Mouse (Mus musculus) Patski (cell line): ENCODE results near the gene Trim16. TPM values are rescaled to one million over a fixed set of nuclear protein-coding genes. Genes with fewer than 3 reads are reported as not detected.

Experiments
- ATAC-seq: fragments of 100-300 bp; one replicate; pipeline ENCODE4 v1.8.0; 2021
- CTCF ChIA-PET: fragments of 350-600 bp; sonication (Branson Sonifier 250); formaldehyde crosslinking; loops from one replicate; lab custom pipeline; 2022; ENCODE audit warnings: inconsistent platforms; lab: Charles Lee
- POLR2A ChIA-PET: fragments of 350-600 bp; sonication (Branson Sonifier 250); formaldehyde crosslinking; loops from one replicate; lab custom pipeline; 2022; ENCODE audit warnings: antibody characterized with exemption, inconsistent platforms; lab: Charles Lee
- DNase-seq: peaks from one replicate; pipeline ENCODE4 v3.0.0-alpha.2; 2011; ENCODE audit warnings: low read depth, low spot score
- H3K27me3 ChIP-seq: fragments of 371-371 bp; one replicate; pipeline ENCODE4 v1.5.1; 2021
- CTCF ChIP-seq: fragments of 100-300 bp; IDR thresholded peaks from one replicate; pipeline ENCODE4 v1.5.1; 2021
- in situ Hi-C: fragments of 300-500 bp; cut with MboI; formaldehyde crosslinking; loops from 3 replicates; pipeline ENCODE4 v1.11.1; 2018; ENCODE audit warnings: low pct_unique_long_range_greater_than_20kb, mixed read lengths
- polyA plus RNA-seq: library from polyadenylated mRNA; unstranded; gene quantifications from one replicate; pipeline ENCODE4 v1.2.3, GENCODE M21; 2021

Trim16 gene
- polyA plus RNA-seq, 1 experiment from 2014 or later, result 2.8 TPM

- POLR2A ChIA-PET, result no interaction called here
- ATAC-seq, result no peak
- no peak for TF ChIP-seq CTCF
- peaks cover 5% of the 10 kb centered on the region for H3K27me3 ChIP-seq
- CTCF ChIA-PET, result no interaction called here
- no peak for DNase-seq
- in situ Hi-C loops, result no loop called here
Measured at GRCm38 (mm10) chr11:62866685-62867084, 46.7 kb downstream of the Trim16 start.

DNA sequence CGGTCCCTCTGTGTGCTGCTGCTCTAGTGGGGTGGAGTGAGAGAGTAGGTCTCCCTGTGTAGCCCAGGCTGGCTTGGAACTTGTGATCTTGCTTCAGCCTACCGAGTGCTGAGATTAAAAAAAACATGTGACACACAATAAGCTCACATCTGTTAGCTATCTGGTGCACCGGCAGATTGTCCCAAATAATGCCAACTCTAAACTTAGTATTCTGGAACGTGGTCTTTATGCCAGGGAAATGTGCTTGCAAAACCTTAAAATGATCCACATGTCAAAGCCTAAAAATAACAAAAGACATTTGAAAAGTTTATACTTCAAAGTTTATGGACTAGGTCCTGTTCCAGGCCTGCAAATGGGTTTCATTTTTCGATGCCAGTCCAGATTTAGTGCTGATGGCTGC, 49.2 kb downstream of the Trim16 start:
- in situ Hi-C loops, result no loop called here
- ATAC-seq, result no peak
- H3K27me3 ChIP-seq, result no peaks in the 10 kb centered on the region
- ChIA-PET POLR2A (no interaction called here), CTCF (no interaction called here)
- no peak for DNase-seq
- TF ChIP-seq CTCF, result no peak

- in situ Hi-C loops, result no loop called here
- ChIA-PET POLR2A (no interaction called here), CTCF (interaction anchor here (0.7 kb wide), 1 partner anchor 307 kb away, joined by 4 read pairs; no protein-coding TSS in a partner anchor)
- no peaks in the 10 kb centered on the region for H3K27me3 ChIP-seq
- DNase-seq, result no peak
- no peak for TF ChIP-seq CTCF
- no peak for ATAC-seq
Measured at GRCm38 (mm10) chr11:62869715-62870371, 49.8 kb downstream of the Trim16 start.

- ATAC-seq (no peak), DNase-seq (no peak)
- no peaks in the 10 kb centered on the region for H3K27me3 ChIP-seq
- no peak for TF ChIP-seq CTCF
- ChIA-PET CTCF (no interaction called here), POLR2A (no interaction called here)
- in situ Hi-C loops, result no loop called here
Measured at GRCm38 (mm10) chr11:62873479-62873878, 53.4 kb downstream of the Trim16 start.

GRCm38 (mm10) chr11:62875696-62876095, 55.7 kb downstream of the Trim16 start:
- H3K27me3 ChIP-seq, result no peaks in the 10 kb centered on the region
- no peak for TF ChIP-seq CTCF
- in situ Hi-C loops, result no loop called here
- ATAC-seq, result no peak
- ChIA-PET POLR2A (no interaction called here), CTCF (interaction anchor here (1.0 to 1.3 kb wide), 2 partner anchors 119 to 131 kb away, joined by 4 to 5 read pairs; no protein-coding TSS in a partner anchor)
- no peak for DNase-seq

- in situ Hi-C loops, result no loop called here
- DNase-seq (no peak), ATAC-seq (no peak)
- no peak for TF ChIP-seq CTCF
- CTCF ChIA-PET, result interaction anchor here (1.3 kb wide), 1 partner anchor 132 kb away, joined by 5 read pairs; no protein-coding TSS in a partner anchor
- POLR2A ChIA-PET, result no interaction called here
- H3K27me3 ChIP-seq, result no peaks in the 10 kb centered on the region
Measured at GRCm38 (mm10) chr11:62876445-62876844, 56.4 kb downstream of the Trim16 start.

- ChIA-PET CTCF (no interaction called here), POLR2A (no interaction called here)
- in situ Hi-C loops, result no loop called here
- no peak for TF ChIP-seq CTCF
- DNase-seq (no peak), ATAC-seq (no peak)
- no peaks in the 10 kb centered on the region for H3K27me3 ChIP-seq
Measured at GRCm38 (mm10) chr11:62877391-62877790, 57.4 kb downstream of the Trim16 start.

DNA sequence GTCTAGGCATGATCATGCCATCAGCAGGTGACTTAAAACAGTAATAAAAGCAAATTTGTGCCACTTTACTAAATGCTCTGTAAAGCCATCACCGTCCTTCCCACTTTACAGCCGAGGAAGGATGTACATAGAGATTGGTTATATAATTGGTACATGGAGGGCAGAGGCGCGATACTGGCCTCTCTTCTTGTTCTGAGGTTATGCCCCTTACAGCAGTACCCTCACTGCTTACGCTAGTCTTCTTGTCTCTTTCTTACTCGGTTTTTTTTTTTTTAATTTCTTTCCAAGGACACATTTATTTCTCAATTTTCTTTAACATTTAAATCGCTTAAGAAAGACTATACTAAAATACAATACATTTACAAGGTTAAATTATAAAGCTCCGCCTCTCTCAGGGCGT, 58.7 kb downstream of the Trim16 start:
- POLR2A ChIA-PET, result interaction anchor here (0.6 kb wide), 1 partner anchor 334 kb away, joined by 4 read pairs; no protein-coding TSS in a partner anchor
- TF ChIP-seq CTCF, result no peak
- in situ Hi-C loops, result no loop called here
- CTCF ChIA-PET, result interaction anchor here (1.3 kb wide), 1 partner anchor 134 kb away, joined by 3 read pairs; no protein-coding TSS in a partner anchor
- ATAC-seq (no peak), DNase-seq (no peak)
- no peaks in the 10 kb centered on the region for H3K27me3 ChIP-seq

DNA sequence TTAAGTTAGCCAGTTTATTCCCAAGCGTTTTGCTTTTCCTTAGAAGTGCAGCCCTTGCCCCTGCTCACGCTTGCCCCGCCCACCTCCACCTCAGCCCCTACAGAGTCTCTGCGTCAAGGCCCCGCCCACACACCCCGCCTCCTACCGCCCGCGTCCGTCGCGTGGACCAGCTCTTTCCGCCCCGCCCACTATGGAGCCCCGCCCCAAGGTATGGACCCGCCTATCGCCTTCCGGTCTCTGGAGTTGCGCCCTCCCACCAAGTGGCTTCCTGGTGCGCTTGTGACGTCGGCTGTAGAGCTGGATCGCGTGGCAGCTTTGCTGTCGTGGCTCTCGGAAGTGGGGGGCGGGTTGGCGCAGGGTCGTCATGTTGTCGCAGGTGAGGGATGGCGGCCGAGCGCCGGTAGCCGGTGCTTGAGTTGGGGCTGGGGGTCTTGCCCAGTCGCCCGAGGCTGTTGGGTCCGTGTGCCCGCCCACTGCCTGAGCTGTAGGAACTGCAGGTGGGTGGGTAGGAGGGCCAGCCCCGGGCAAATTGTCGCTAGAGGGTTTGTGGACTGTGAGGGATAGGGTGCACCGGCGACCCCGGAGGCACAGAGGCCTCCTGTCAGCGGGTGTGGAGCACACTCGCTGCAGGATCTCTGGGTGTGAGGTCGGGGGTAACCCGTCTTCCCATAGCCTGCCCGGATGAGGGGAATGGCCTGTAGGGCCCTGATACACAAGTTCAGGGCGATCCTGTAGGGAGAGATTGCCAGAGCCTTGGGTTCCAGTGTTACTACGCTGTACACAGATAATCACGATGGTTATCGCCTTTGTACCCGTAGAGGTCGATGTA, 59.4 kb downstream of the Trim16 start, which contains the start of gene Tvp23b:
TSS of gene Tvp23b (plus strand) at position 236 of the 829 bp plus-strand sequence.
- ATAC-seq (peak; percentile 97), DNase-seq (peak; percentile 64)
- CTCF ChIA-PET, result interaction anchor here (1.3 kb wide), 1 partner anchor 135 kb away, joined by 3 read pairs; no protein-coding TSS in a partner anchor
- no peaks in the 10 kb centered on the region for H3K27me3 ChIP-seq
- in situ Hi-C loops, result no loop called here
- TF ChIP-seq CTCF, result no peak
- POLR2A ChIA-PET, result interaction anchor here (0.6 kb wide), 2 partner anchors 67 to 333 kb away, joined by 4 to 6 read pairs; no protein-coding TSS in a partner anchor

GRCm38 (mm10) chr11:62883407-62883806, 63.4 kb downstream of the Trim16 start:
- in situ Hi-C loops, result no loop called here
- CTCF ChIA-PET, result interaction anchor here (3.3 kb wide), 1 partner anchor 19 kb away, joined by 12 read pairs; no protein-coding TSS in a partner anchor
- no peaks in the 10 kb centered on the region for H3K27me3 ChIP-seq
- ATAC-seq (no peak), DNase-seq (no peak)
- no peak for TF ChIP-seq CTCF
- POLR2A ChIA-PET, result no interaction called here
